Mouse (Mus musculus): ENCODE results near the gene Fgf12. TPM values are rescaled to one million over a fixed set of nuclear protein-coding genes. Genes with fewer than 3 reads are reported as not detected.
A peak's percentile ranks its signal among the peaks of the same experiment; 100 is the strongest.

Fgf12 gene
- polyA plus RNA-seq, 2 experiments: 0.06 TPM; not detected in 1

GRCm38 (mm10) chr16:28257904-28258303, 495.0 kb downstream of the Fgf12 start:
- H3K27ac ChIP-seq: no peak overlapping the region
- H3K4me1 ChIP-seq (replicated peaks; ENCODE audit: control insufficient read depth in 2 of 2, insufficient read depth in 2 of 2, low read length in 1 of 2): no peaks in the 10 kb centered on the region
- 59% methylated on average over 5 of the region's 5 CpGs for WGBS (ENCODE audit: insufficient replicate concordance)
- no peaks in the 10 kb centered on the region for H3K36me3 ChIP-seq (replicated peaks; ENCODE audit: control insufficient read depth, insufficient read depth, low read depth)
- no peak overlapping the region for H3K4me2 ChIP-seq (ENCODE audit: low read depth)
- ATAC-seq (ENCODE audit: insufficient read depth) (no peak), DNase-seq (ENCODE audit: low read depth in 3 of 3, low spot score in 3 of 3) (no peak)
- no peak overlapping the region for H3K4me3 ChIP-seq (ENCODE audit: insufficient read depth in 1 of 2, low read depth in 2 of 2, low read length in 2 of 2)
- no peak overlapping the region for H3K9ac ChIP-seq (replicated peaks)
- H3K27me3 ChIP-seq (ENCODE audit: control insufficient read depth, insufficient read depth, low read length): no peaks in the 10 kb centered on the region
- H3K9me3 ChIP-seq (ENCODE audit: control insufficient read depth, low read length): no peaks in the 10 kb centered on the region
- no peak for TF ChIP-seq CTCF (IDR thresholded peaks at IDR 0.05; ENCODE audit: low read depth)
- TF ChIP-seq EP300 (IDR thresholded peaks at IDR 0.05; ENCODE audit: low read depth): no peak

- TF ChIP-seq EP300 (IDR thresholded peaks at IDR 0.05; ENCODE audit: low read depth): no peak
- TF ChIP-seq CTCF (IDR thresholded peaks at IDR 0.05; ENCODE audit: low read depth): no peak
- H3K36me3 ChIP-seq (replicated peaks; ENCODE audit: control insufficient read depth, insufficient read depth, low read depth): no peaks in the 10 kb centered on the region
- no peak overlapping the region for H3K27ac ChIP-seq
- WGBS (ENCODE audit: insufficient replicate concordance): 63% methylated on average over 4 of the region's 4 CpGs
- H3K9me3 ChIP-seq (ENCODE audit: control insufficient read depth, low read length): no peaks in the 10 kb centered on the region
- no peak overlapping the region for H3K4me2 ChIP-seq (ENCODE audit: low read depth)
- no peaks in the 10 kb centered on the region for H3K27me3 ChIP-seq (ENCODE audit: control insufficient read depth, insufficient read depth, low read length)
- no peak overlapping the region for H3K9ac ChIP-seq (replicated peaks)
- ATAC-seq (ENCODE audit: insufficient read depth): no peak
- H3K4me3 ChIP-seq (ENCODE audit: insufficient read depth in 1 of 2, low read depth in 2 of 2, low read length in 2 of 2): no peak overlapping the region
- H3K4me1 ChIP-seq (replicated peaks; ENCODE audit: control insufficient read depth in 2 of 2, insufficient read depth in 2 of 2, low read length in 1 of 2): no peaks in the 10 kb centered on the region
- DNase-seq (ENCODE audit: low read depth in 3 of 3, low spot score in 3 of 3): no peak
Observed at GRCm38 (mm10) chr16:28254303-28254702, 498.6 kb downstream of the Fgf12 start.

DNA sequence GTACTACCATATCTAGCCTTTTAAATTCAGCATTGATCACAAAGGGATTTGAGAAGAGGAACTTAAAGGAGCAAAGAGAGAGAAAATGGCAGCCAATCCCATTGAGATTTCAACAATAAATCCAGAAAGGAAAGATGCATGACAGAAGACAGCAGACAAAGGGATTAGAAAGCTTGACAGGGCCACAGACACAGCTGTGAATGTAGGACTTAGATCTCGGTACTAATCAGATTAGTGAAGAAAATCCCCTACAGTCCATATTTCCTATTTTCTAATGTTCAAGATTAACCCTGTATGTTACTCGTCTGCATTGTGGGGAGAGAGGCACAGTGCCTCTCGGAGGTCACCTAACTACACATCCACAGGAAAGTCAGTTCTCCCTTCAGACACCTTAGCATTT, 500.9 kb downstream of the Fgf12 start:
- DNase-seq (ENCODE audit: low read depth in 3 of 3, low spot score in 3 of 3): no peak
- Histone ChIP-seq H3K27ac (no peak overlapping the region), H3K4me3 (ENCODE audit: insufficient read depth in 1 of 2, low read depth in 2 of 2, low read length in 2 of 2) (no peak overlapping the region), H3K9ac (replicated peaks) (no peak overlapping the region), H3K4me2 (ENCODE audit: low read depth) (no peak overlapping the region), H3K4me1 (replicated peaks; ENCODE audit: control insufficient read depth in 2 of 2, insufficient read depth in 2 of 2, low read length in 1 of 2) (no peaks in the 10 kb centered on the region), H3K9me3 (ENCODE audit: control insufficient read depth, low read length) (no peaks in the 10 kb centered on the region), H3K36me3 (replicated peaks; ENCODE audit: control insufficient read depth, insufficient read depth, low read depth) (no peaks in the 10 kb centered on the region), H3K27me3 (ENCODE audit: control insufficient read depth, insufficient read depth, low read length) (no peaks in the 10 kb centered on the region)
- no peak for TF ChIP-seq EP300 (IDR thresholded peaks at IDR 0.05; ENCODE audit: low read depth)
- no peak for TF ChIP-seq CTCF (IDR thresholded peaks at IDR 0.05; ENCODE audit: low read depth)
- ATAC-seq (ENCODE audit: insufficient read depth): no peak
- 54% methylated on average over 3 of the region's 3 CpGs for WGBS (ENCODE audit: insufficient replicate concordance)

GRCm38 (mm10) chr16:28242867-28243649, 509.8 kb downstream of the Fgf12 start:
- Histone ChIP-seq H3K36me3 (replicated peaks; ENCODE audit: control insufficient read depth, insufficient read depth, low read depth) (no peaks in the 10 kb centered on the region), H3K4me2 (ENCODE audit: low read depth) (no peak overlapping the region), H3K27me3 (ENCODE audit: control insufficient read depth, insufficient read depth, low read length) (no peaks in the 10 kb centered on the region), H3K9me3 (ENCODE audit: control insufficient read depth, low read length) (no peaks in the 10 kb centered on the region), H3K9ac (replicated peaks) (no peak overlapping the region), H3K4me3 (ENCODE audit: insufficient read depth in 1 of 2, low read depth in 2 of 2, low read length in 2 of 2) (no peak overlapping the region), H3K27ac (no peak overlapping the region), H3K4me1 (replicated peaks; ENCODE audit: control insufficient read depth in 2 of 2, insufficient read depth in 2 of 2, low read length in 1 of 2) (no peaks in the 10 kb centered on the region)
- ATAC-seq (ENCODE audit: insufficient read depth): no peak
- 58% methylated on average over 3 of the region's 3 CpGs for WGBS (ENCODE audit: insufficient replicate concordance)
- no peak for TF ChIP-seq EP300 (IDR thresholded peaks at IDR 0.05; ENCODE audit: low read depth)
- no peak for TF ChIP-seq CTCF (IDR thresholded peaks at IDR 0.05; ENCODE audit: low read depth)
- DNase-seq (ENCODE audit: low read depth in 3 of 3, low spot score in 3 of 3): no peak

DNA sequence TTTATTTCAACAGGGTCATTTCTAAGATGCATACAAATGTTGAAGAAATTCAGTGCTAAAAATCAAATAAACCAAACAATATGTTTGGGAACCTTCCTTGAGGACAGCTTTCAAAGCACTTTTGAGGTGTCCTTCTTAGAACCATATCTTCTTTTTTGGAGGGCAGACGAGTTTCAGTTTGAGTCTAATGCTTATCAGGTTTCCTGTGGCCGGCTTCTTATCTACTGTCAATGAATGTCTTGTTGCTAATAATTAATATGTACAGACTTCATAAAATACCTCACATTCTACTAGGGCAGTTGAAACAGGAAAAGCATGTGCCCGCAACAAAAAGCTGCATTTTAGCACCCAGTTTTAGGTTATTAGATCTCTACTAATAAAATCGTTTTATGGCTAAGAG, 513.5 kb downstream of the Fgf12 start:
- peak; percentile 48; the same call in 1 of the 2 replicates for ATAC-seq (ENCODE audit: insufficient read depth)

More for the DNA sequence above, 513.5 kb downstream of the Fgf12 start:
- Histone ChIP-seq H3K4me3 (ENCODE audit: insufficient read depth in 1 of 2, low read depth in 2 of 2, low read length in 2 of 2) (no peak overlapping the region), H3K4me2 (ENCODE audit: low read depth) (no peak overlapping the region), H3K4me1 (replicated peaks; ENCODE audit: control insufficient read depth in 2 of 2, insufficient read depth in 2 of 2, low read length in 1 of 2) (no peaks in the 10 kb centered on the region), H3K9ac (replicated peaks) (no peak overlapping the region), H3K36me3 (replicated peaks; ENCODE audit: control insufficient read depth, insufficient read depth, low read depth) (no peaks in the 10 kb centered on the region), H3K27me3 (ENCODE audit: control insufficient read depth, insufficient read depth, low read length) (no peaks in the 10 kb centered on the region), H3K9me3 (ENCODE audit: control insufficient read depth, low read length) (no peaks in the 10 kb centered on the region), H3K27ac (no peak overlapping the region)
- 14% methylated on average over 4 of the region's 4 CpGs for WGBS (ENCODE audit: insufficient replicate concordance)
- DNase-seq (ENCODE audit: low read depth in 3 of 3, low spot score in 3 of 3): peak in 1 of 3 experiments; percentile 2
- no peak for TF ChIP-seq CTCF (IDR thresholded peaks at IDR 0.05; ENCODE audit: low read depth)
- 0 out of 2 replicates have a peak, but pooled peaks have one; percentile 10 for TF ChIP-seq EP300 (IDR thresholded peaks at IDR 0.05; ENCODE audit: low read depth)

Data from liver, embryonic 14.5 days (tissue).